Mouse (Mus musculus) spleen, adult 2 months (tissue): ENCODE data around the gene Brd2.
"Not testable (repeated sequence)": the region's sequence is repeated elsewhere in the genome, so short reads cannot be mapped to it uniquely, and the experiment has no call there.

ENCODE experiments used
- CTCF ChIP-seq: fragments of 200-500 bp; IDR thresholded peaks from 2 replicates; pipeline ENCODE4 v1.5.1; 2011; ENCODE audit warnings: mild to moderate bottlenecking, inconsistent platforms; ENCODE audit not compliant: insufficient read depth, insufficient read length, insufficient replicate concordance; ENCODE audit errors: extremely low read depth
- POLR2A ChIP-seq: fragments of 200-500 bp; IDR thresholded peaks from 2 replicates; pipeline ENCODE4 v1.6.1; 2011; ENCODE audit warnings: low read depth, low read length, inconsistent platforms

- not testable (repeated sequence) for TF ChIP-seq CTCF, POLR2A
Observed at GRCm38 (mm10) chr17:34144221-34144620, 21.8 kb upstream of the Brd2 start.
